25 mouse cellular contexts compared by ENCODE assay signal in the genomic region with DNA sequence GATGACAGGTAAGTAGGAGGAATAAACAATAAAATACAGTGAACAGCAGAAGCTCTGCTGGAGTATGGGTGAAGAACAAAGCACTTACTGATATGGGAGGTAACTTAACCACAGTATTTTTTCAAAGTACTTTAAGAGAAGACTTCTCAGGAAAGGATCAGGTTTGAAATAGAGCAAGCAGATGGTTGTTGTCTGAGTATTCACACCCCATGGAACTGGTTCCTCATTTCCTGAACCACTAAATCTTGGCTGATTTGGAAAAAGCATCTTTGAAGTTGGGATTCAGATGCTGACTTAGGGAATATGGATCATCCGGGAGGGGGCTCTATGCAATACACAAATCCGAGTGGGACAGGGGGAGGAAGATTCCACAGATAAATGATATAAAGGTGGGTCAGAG.
"Had no signal": no experiment of that assay in that cellular context is flagged by ENCODE, and none has a peak within 500 bp of the region (broad histone marks: within the 10 kb centered on the region; RNA-seq: fewer than 3 reads in every experiment).

No protein-coding gene starts in this region.

- H3K27ac ChIP-seq: heart, adult 2 months; heart, embryonic 13.5 days; heart, embryonic 15.5 days; hindbrain, embryonic 13.5 days; hindbrain, embryonic 15.5 days; hindbrain, postnatal 0 days; kidney, embryonic 15.5 days; layer of hippocampus, adult 2 months; limb, embryonic 10.5 days; limb, embryonic 12.5 days had no signal

- H3K36me3 ChIP-seq: heart, embryonic 13.5 days; heart, embryonic 15.5 days; hindbrain, embryonic 13.5 days; hindbrain, embryonic 15.5 days; kidney, embryonic 15.5 days; limb, embryonic 10.5 days; limb, embryonic 12.5 days had no signal

- H3K4me3 ChIP-seq: heart, adult 2 months; heart, embryonic 13.5 days; heart, embryonic 15.5 days; hindbrain, embryonic 13.5 days; hindbrain, embryonic 15.5 days; kidney, embryonic 15.5 days; layer of hippocampus, adult 2 months; limb, embryonic 10.5 days; limb, embryonic 12.5 days had no signal

- H3K9ac ChIP-seq: forebrain, postnatal 0 days; heart, embryonic 13.5 days; heart, embryonic 15.5 days; hindbrain, embryonic 13.5 days; hindbrain, embryonic 15.5 days; kidney, embryonic 15.5 days; limb, embryonic 12.5 days had no signal

- DNase-seq: forebrain, postnatal 0 days; gastrocnemius, postnatal 14 days; gastrocnemius, postnatal 36 days; heart, adult 11 months; heart, adult 2 months; heart, postnatal 14 days; heart, postnatal 36 days; kidney, adult 11 months; kidney, adult 2 months; kidney, adult 9 months; kidney, postnatal 14 days; kidney, postnatal 36 days; liver had no signal

- H3K4me2 ChIP-seq: heart, embryonic 11.5 days; heart, embryonic 13.5 days; heart, embryonic 15.5 days; hindbrain, embryonic 13.5 days; hindbrain, embryonic 15.5 days; kidney, embryonic 15.5 days; limb, embryonic 12.5 days; liver, embryonic 11.5 days had no signal

- ATAC-seq: forebrain, postnatal 0 days; hindbrain, postnatal 0 days; intestine, embryonic 16.5 days had no signal

- H3K9me3 ChIP-seq: heart, embryonic 13.5 days; heart, embryonic 15.5 days; hindbrain, embryonic 13.5 days; hindbrain, embryonic 15.5 days; kidney, embryonic 15.5 days; limb, embryonic 10.5 days; limb, embryonic 12.5 days had no signal

- H3K4me1 ChIP-seq: heart, embryonic 13.5 days; heart, embryonic 15.5 days; hindbrain, embryonic 13.5 days; hindbrain, embryonic 15.5 days; kidney, embryonic 15.5 days; limb, embryonic 10.5 days; limb, embryonic 12.5 days had no signal

- H3K27me3 ChIP-seq: heart, embryonic 13.5 days; heart, embryonic 15.5 days; hindbrain, embryonic 13.5 days; hindbrain, embryonic 15.5 days; kidney, embryonic 15.5 days; limb, embryonic 12.5 days had no signal
